Mouse (Mus musculus) cerebellum, adult 2 months (tissue): ENCODE results near the gene Polr3gl.

Source experiments
- CTCF ChIP-seq: fragments of 200-500 bp; IDR thresholded peaks from 2 replicates; pipeline ENCODE4 v1.5.1; 2011; ENCODE audit warnings: low read depth, mild to moderate bottlenecking, control low read depth, low read length, moderate library complexity, borderline replicate concordance; ENCODE audit not compliant: insufficient read depth
- POLR2A ChIP-seq: fragments of 200-500 bp; IDR thresholded peaks from 2 replicates; pipeline ENCODE4 v1.6.1; 2011; ENCODE audit warnings: low read length, control low read depth, borderline replicate concordance; ENCODE audit not compliant: insufficient read depth

DNA sequence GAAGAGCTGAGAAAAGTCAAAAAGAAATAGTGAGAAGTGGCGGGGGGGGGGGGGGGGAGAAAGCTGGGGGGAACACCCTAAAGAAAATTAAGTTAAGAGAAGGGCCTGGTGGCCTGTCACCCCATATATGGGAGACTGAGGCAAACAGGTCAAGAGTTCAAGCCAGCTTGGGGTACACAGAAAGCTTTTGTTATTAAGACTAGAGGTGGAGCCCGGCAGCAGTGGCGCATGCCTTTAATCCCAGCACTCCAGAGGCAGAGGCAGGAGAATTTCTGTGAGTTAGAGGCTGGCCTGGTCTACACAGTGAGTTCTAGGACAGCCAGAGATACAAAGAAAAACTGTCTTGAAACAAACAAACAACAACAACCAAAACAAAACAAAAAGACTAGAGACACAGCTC, 28.9 kb downstream of the Polr3gl start:
- TF ChIP-seq CTCF (no peak), POLR2A (no peak)
